Mouse (Mus musculus): ENCODE measurements around the gene Idnk. TPM values are rescaled to one million over a fixed set of nuclear protein-coding genes. Genes with fewer than 3 reads are reported as not detected.

The Idnk gene
- polyA plus RNA-seq, 1 experiment: 21.0 TPM

DNA sequence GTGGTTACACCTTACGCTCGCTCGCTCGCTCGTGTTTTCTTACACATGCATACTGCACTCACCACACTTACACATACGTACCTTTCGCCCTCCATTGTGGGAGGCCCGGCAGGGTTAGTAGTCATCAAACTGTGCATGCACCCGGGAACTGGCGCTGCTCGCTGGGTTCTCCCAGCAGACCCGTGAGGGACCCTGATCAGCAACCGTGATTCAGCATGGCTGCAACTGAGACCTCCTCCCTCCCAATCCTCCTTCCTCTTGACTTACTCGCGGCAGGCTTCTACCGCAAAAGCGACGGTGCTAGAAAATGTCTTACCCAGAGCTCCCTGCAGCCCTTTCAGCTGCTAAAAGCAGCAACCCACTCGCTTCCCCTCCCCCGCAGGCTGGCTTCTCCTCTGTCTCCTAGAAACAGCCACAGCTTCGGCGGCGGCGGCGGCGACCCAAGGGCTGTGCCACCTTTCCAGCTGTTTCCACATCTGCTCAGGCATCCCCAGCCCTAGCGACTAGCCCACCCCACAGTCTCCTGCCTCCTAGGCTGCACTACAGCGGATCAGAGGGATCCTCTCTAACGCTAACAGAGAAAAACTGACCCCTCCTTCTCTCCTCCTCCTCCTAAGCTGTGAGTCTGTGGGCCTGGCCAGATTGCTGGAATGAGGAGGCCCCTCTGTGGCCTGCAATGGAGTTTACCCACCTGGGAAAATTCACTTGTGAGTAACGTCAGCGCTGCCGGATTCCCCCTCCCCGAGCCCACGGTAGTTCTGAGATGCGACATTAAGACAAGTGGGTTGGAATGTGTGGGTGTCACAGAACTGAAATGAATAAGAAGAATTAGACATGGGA, 44.2 kb upstream of the Idnk start, which contains the start of gene Klhl3:
Klhl3 (minus strand) TSS at position 532 of the 840 bp plus-strand sequence.
- no peak within 1 kb of the TSS for H3K4me3 ChIP-seq
- TF ChIP-seq USF1 (IDR thresholded peaks at IDR 0.05; ENCODE audit: low read depth): no peak
- no peak for TF ChIP-seq MAX (IDR thresholded peaks at IDR 0.05; ENCODE audit: low read depth)
- TF ChIP-seq SRF (IDR thresholded peaks at IDR 0.05; ENCODE audit: control insufficient read depth, insufficient read length, low read depth): no peak
- TF ChIP-seq POLR2A (IDR thresholded peaks at IDR 0.05; ENCODE audit: insufficient read length, low read depth): no peak
- TF ChIP-seq E2F4 (IDR thresholded peaks at IDR 0.05; ENCODE audit: insufficient read depth): no peak
- no peak for TF ChIP-seq TCF12 (IDR thresholded peaks at IDR 0.05; ENCODE audit: insufficient read depth, poor library complexity, severe bottlenecking)
- no peak for TF ChIP-seq MYOG (IDR thresholded peaks at IDR 0.05; ENCODE audit: control insufficient read depth in 1 of 3, insufficient read depth in 1 of 3, insufficient read length in 2 of 3, low read depth in 2 of 3)
- TF ChIP-seq TCF3 (IDR thresholded peaks at IDR 0.05; ENCODE audit: insufficient read length, low read depth): no peak
- TF ChIP-seq POLR2AphosphoS2 (IDR thresholded peaks at IDR 0.05; ENCODE audit: insufficient read length, low read depth): no peak
- TF ChIP-seq MYOD1 (IDR thresholded peaks at IDR 0.05; ENCODE audit: control insufficient read depth in 1 of 3, insufficient read length in 2 of 3, low read depth in 2 of 3): no peak
- no peak for TF ChIP-seq CEBPB (IDR thresholded peaks at IDR 0.05; ENCODE audit: insufficient read depth, poor library complexity, severe bottlenecking)
- no peak for TF ChIP-seq REST (IDR thresholded peaks at IDR 0.05; ENCODE audit: insufficient read depth, insufficient read length)
- H3K27me3 ChIP-seq (ENCODE audit: control insufficient read depth, insufficient read depth, insufficient read length): no peaks in the 10 kb centered on the region
- H3K79me2 ChIP-seq (ENCODE audit: control insufficient read depth, insufficient read depth): no peaks in the 10 kb centered on the region
- H3K4me2 ChIP-seq (ENCODE audit: low read depth): peak within 1 kb of the TSS; percentile 45
- H3K36me3 ChIP-seq (ENCODE audit: control insufficient read depth, insufficient read depth): no peaks in the 10 kb centered on the region
- no peak within 1 kb of the TSS for H3ac ChIP-seq (ENCODE audit: control insufficient read depth, insufficient read length)

DNA sequence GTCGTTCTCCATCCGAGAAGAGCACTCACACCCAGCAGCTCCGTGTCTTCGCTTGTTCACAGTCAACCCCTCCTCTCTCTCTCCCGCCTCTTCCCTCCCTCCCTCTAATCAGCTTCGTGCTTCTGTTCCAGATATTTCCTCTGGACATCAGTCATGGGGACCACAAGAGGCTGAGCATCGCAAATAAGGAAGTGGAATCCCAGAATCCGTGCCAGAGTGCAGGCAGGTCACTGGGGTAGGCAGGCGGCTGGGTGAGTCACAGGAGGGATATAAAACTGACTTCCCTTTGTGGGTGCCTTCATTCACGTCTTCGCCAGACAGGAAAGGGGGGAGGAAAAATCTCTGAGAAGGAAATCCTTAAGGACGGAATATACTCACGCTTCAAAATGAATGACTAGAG, 42.2 kb upstream of the Idnk start:
- Histone ChIP-seq H3K4me3 (no peak overlapping the region), H3K4me2 (ENCODE audit: low read depth) (peak overlapping the region; percentile 12), H3K79me2 (ENCODE audit: control insufficient read depth, insufficient read depth) (no peaks in the 10 kb centered on the region), H3K27me3 (ENCODE audit: control insufficient read depth, insufficient read depth, insufficient read length) (no peaks in the 10 kb centered on the region), H3K36me3 (ENCODE audit: control insufficient read depth, insufficient read depth) (no peaks in the 10 kb centered on the region), H3ac (ENCODE audit: control insufficient read depth, insufficient read length) (no peak overlapping the region)
- TF ChIP-seq MYOD1 (IDR thresholded peaks at IDR 0.05; ENCODE audit: control insufficient read depth in 1 of 3, insufficient read length in 2 of 3, low read depth in 2 of 3) (no peak), CEBPB (IDR thresholded peaks at IDR 0.05; ENCODE audit: insufficient read depth, poor library complexity, severe bottlenecking) (no peak), MAX (IDR thresholded peaks at IDR 0.05; ENCODE audit: low read depth) (no peak)

DNA sequence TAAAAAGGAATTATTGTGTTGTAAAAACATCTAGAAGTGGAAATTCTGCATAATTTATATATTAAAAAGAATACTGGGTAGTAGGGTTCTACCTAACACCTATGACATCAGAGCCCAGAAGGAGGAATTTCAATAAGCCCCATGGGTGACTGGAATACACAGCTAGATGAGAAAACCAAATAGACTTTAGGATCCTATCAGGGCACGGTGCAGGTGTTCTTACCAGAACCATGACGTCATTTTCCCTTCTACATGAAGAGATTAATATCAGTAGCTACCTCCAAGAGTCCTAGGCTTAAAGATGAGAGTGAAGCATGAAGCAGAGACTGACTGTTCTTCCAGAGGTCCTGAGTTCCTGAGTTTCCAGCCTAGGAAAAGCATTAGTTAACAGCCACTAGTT, 40.6 kb upstream of the Idnk start:
- Histone ChIP-seq H3K79me2 (ENCODE audit: control insufficient read depth, insufficient read depth) (no peaks in the 10 kb centered on the region), H3K36me3 (ENCODE audit: control insufficient read depth, insufficient read depth) (no peaks in the 10 kb centered on the region), H3K4me3 (no peak overlapping the region), H3K27me3 (ENCODE audit: control insufficient read depth, insufficient read depth, insufficient read length) (no peaks in the 10 kb centered on the region), H3K4me2 (ENCODE audit: low read depth) (no peak overlapping the region), H3ac (ENCODE audit: control insufficient read depth, insufficient read length) (no peak overlapping the region)
- no peak for TF ChIP-seq SRF (IDR thresholded peaks at IDR 0.05; ENCODE audit: control insufficient read depth, insufficient read length, low read depth)
- TF ChIP-seq TCF3 (IDR thresholded peaks at IDR 0.05; ENCODE audit: insufficient read length, low read depth): no peak
- TF ChIP-seq POLR2A (IDR thresholded peaks at IDR 0.05; ENCODE audit: insufficient read length, low read depth): no peak
- no peak for TF ChIP-seq MYOG (IDR thresholded peaks at IDR 0.05; ENCODE audit: control insufficient read depth in 1 of 3, insufficient read depth in 1 of 3, insufficient read length in 2 of 3, low read depth in 2 of 3)
- no peak for TF ChIP-seq USF1 (IDR thresholded peaks at IDR 0.05; ENCODE audit: low read depth)
- TF ChIP-seq E2F4 (IDR thresholded peaks at IDR 0.05; ENCODE audit: insufficient read depth): no peak
- no peak for TF ChIP-seq MAX (IDR thresholded peaks at IDR 0.05; ENCODE audit: low read depth)
- TF ChIP-seq CEBPB (IDR thresholded peaks at IDR 0.05; ENCODE audit: insufficient read depth, poor library complexity, severe bottlenecking): no peak
- no peak for TF ChIP-seq MYOD1 (IDR thresholded peaks at IDR 0.05; ENCODE audit: control insufficient read depth in 1 of 3, insufficient read length in 2 of 3, low read depth in 2 of 3)
- TF ChIP-seq REST (IDR thresholded peaks at IDR 0.05; ENCODE audit: insufficient read depth, insufficient read length): no peak
- no peak for TF ChIP-seq POLR2AphosphoS2 (IDR thresholded peaks at IDR 0.05; ENCODE audit: insufficient read length, low read depth)
- no peak for TF ChIP-seq TCF12 (IDR thresholded peaks at IDR 0.05; ENCODE audit: insufficient read depth, poor library complexity, severe bottlenecking)

DNA sequence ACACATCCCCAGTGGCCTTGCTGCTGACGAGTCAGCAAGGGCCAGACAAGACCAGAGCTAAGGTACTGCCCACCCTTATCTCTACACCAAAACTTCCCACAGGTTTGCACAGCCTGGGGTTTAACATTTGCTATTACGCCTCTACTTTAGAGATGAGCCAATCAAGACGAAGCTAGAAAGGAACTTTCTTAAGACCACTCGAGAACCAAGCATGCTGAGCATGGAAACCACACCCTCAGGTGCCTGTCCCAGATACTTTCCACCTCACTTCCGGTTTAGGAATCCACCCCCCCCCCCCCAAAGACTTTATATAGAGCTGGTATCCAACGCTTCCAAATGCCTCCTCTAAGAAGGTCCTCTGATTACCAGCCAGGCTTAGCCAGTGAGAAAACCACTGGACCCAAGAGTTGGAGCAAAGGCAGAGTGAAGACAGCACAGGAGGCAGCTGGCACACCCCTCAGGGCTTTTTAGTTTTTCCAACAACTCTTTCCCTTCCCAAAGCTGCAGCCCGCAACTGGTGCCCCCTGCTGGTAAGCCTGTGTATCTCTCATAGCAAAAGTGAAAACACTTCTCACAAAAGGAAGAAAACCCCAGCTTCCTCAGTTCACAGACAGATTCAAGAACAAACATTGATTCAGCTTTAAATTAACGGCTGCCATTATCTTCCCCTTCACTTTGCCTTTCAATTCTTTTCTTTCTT, 40.0 kb upstream of the Idnk start:
- no peaks in the 10 kb centered on the region for H3K36me3 ChIP-seq (ENCODE audit: control insufficient read depth, insufficient read depth)
- no peaks in the 10 kb centered on the region for H3K79me2 ChIP-seq (ENCODE audit: control insufficient read depth, insufficient read depth)
- no peak overlapping the region for H3K4me3 ChIP-seq
- H3K27me3 ChIP-seq (ENCODE audit: control insufficient read depth, insufficient read depth, insufficient read length): no peaks in the 10 kb centered on the region
- H3K4me2 ChIP-seq (ENCODE audit: low read depth): no peak overlapping the region
- TF ChIP-seq REST (IDR thresholded peaks at IDR 0.05; ENCODE audit: insufficient read depth, insufficient read length): no peak
- TF ChIP-seq MYOG (IDR thresholded peaks at IDR 0.05; ENCODE audit: control insufficient read depth in 1 of 3, insufficient read depth in 1 of 3, insufficient read length in 2 of 3, low read depth in 2 of 3): no peak
- TF ChIP-seq SRF (IDR thresholded peaks at IDR 0.05; ENCODE audit: control insufficient read depth, insufficient read length, low read depth): no peak
- TF ChIP-seq CEBPB (IDR thresholded peaks at IDR 0.05; ENCODE audit: insufficient read depth, poor library complexity, severe bottlenecking): no peak
- TF ChIP-seq TCF12 (IDR thresholded peaks at IDR 0.05; ENCODE audit: insufficient read depth, poor library complexity, severe bottlenecking): no peak
- TF ChIP-seq POLR2AphosphoS2 (IDR thresholded peaks at IDR 0.05; ENCODE audit: insufficient read length, low read depth): no peak
- no peak for TF ChIP-seq E2F4 (IDR thresholded peaks at IDR 0.05; ENCODE audit: insufficient read depth)
- TF ChIP-seq TCF3 (IDR thresholded peaks at IDR 0.05; ENCODE audit: insufficient read length, low read depth): no peak
- TF ChIP-seq MAX (IDR thresholded peaks at IDR 0.05; ENCODE audit: low read depth): no peak
- TF ChIP-seq USF1 (IDR thresholded peaks at IDR 0.05; ENCODE audit: low read depth): no peak
- no peak for TF ChIP-seq POLR2A (IDR thresholded peaks at IDR 0.05; ENCODE audit: insufficient read length, low read depth)
- TF ChIP-seq MYOD1 (IDR thresholded peaks at IDR 0.05; ENCODE audit: control insufficient read depth in 1 of 3, insufficient read length in 2 of 3, low read depth in 2 of 3): no peak
- no peak overlapping the region for H3ac ChIP-seq (ENCODE audit: control insufficient read depth, insufficient read length)

All from myocyte (in vitro differentiated cells).